In genomic region chrX:13071776-13072460, GRCm38 (mm10) we compare ENCODE assay signal across 8 mouse cellular contexts. TPM values are rescaled to one million over a fixed set of nuclear protein-coding genes. Genes with fewer than 3 reads are reported as not detected.
A peak's percentile ranks its signal among the peaks of the same experiment; 100 is the strongest.
DNase-seq lines count a peak whose midpoint lies in the region; ATAC-seq and TF ChIP-seq lines count a peak whose summit lies in the region.

No protein-coding gene starts in this region.

- H3K4me3 ChIP-seq in ES-E14 (ENCODE audit: insufficient read depth in 1 of 2, low read depth in 1 of 2, low read length in 2 of 2, poor library complexity in 1 of 2, severe bottlenecking in 1 of 2) = peak overlapping the region; percentile 85 to 89
- H3K4me3 ChIP-seq in lung, embryonic 16.5 days (ENCODE audit: low read length) = peak overlapping the region; percentile 76

- no peaks in the 10 kb centered on the region for H3K9me3 ChIP-seq in ES-E14 (ENCODE audit: control insufficient read depth, insufficient read depth, low read depth, low read length)
- H3K9me3 ChIP-seq in lung, embryonic 16.5 days (ENCODE audit: control insufficient read depth, low read length) = peaks cover 2% of the 10 kb centered on the region; the same call in 1 of the 2 replicates

- no peaks in the 10 kb centered on the region for H3K27me3 ChIP-seq in lung, embryonic 16.5 days (ENCODE audit: control insufficient read depth, insufficient read depth, low read depth, low read length)

- in situ Hi-C loops in ES-E14 (cut with MboI; ENCODE audit: low sequenced_read_pairs in 2 of 2, unreplicated experiment in 2 of 2) = loop anchor here in 1 of 2 experiments (10.0 kb wide), 1 partner anchor 147 kb away; no protein-coding TSS in a partner anchor

- H3K4me2 ChIP-seq in lung, embryonic 16.5 days (ENCODE audit: low read depth, low read length) = peak overlapping the region; percentile 57

- DNase-seq in ES-E14 (ENCODE audit: low read depth, low spot score) = no peak
- peak; percentile 78 for DNase-seq in cerebellum, adult 11-12 months
- DNase-seq in forelimb bud, embryonic 11.5 days (ENCODE audit: low read depth, low spot score) = peak; percentile 43
- DNase-seq in layer of hippocampus, adult 9-11 months = peak; percentile 67
- DNase-seq in ovary, adult 18-20 months (ENCODE audit: low spot score) = peak; percentile 59
- DNase-seq in thymus, postnatal 10 days (ENCODE audit: low spot score in 2 of 2) = peak; percentile 55 to 65

- H3K36me3 ChIP-seq in ES-E14 (ENCODE audit: control insufficient read depth, insufficient read depth, low read length, poor library complexity, severe bottlenecking) = peaks cover 2% of the 10 kb centered on the region
- no peaks in the 10 kb centered on the region for H3K36me3 ChIP-seq in lung, embryonic 16.5 days (ENCODE audit: control insufficient read depth, insufficient read depth, low read length)

- peak; percentile 50 to 61; a peak in 3 of 4 replicates for ATAC-seq in hematopoietic stem cell, adult 5-6 weeks (replicated peaks in 1 of 2; ENCODE audit: insufficient read depth in 1 of 2, low FRiP score in 2 of 2, low TSS enrichment in 1 of 2, low read depth in 1 of 2, poor library complexity in 2 of 2, severe bottlenecking in 2 of 2)
- ATAC-seq in lung, embryonic 16.5 days (ENCODE audit: low read depth) = peak; percentile 65

- 12% methylated on average over 28 of the region's 67 CpGs for WGBS in lung, embryonic 16.5 days

- peak overlapping the region; percentile 96 for H3K9ac ChIP-seq in ES-E14 (ENCODE audit: insufficient read depth, low read depth, low read length, poor library complexity, severe bottlenecking)
- H3K9ac ChIP-seq in lung, embryonic 16.5 days (ENCODE audit: low read length) = peak overlapping the region; percentile 87

- H3K27ac ChIP-seq in ES-E14 (ENCODE audit: insufficient read depth, low read depth, low read length, poor library complexity, severe bottlenecking) = peak overlapping the region; percentile 95
- peak overlapping the region; percentile 94 for H3K27ac ChIP-seq in lung, embryonic 16.5 days (ENCODE audit: low read length)

- H3K4me1 ChIP-seq in ES-E14 (ENCODE audit: control insufficient read depth in 2 of 2, insufficient read depth in 2 of 2, low read length in 2 of 2, poor library complexity in 1 of 2) = no peaks in the 10 kb centered on the region; a peak in 1 of 4 replicates
- H3K4me1 ChIP-seq in lung, embryonic 16.5 days (replicated peaks; ENCODE audit: control insufficient read depth, insufficient read depth, low read length) = no peaks in the 10 kb centered on the region

TF ChIP-seq in ES-E14, 5 proteins besides CTCF, POLR2A, EP300 and RAD21:
- TF ChIP-seq CHD2 (IDR thresholded peaks at IDR 0.05; ENCODE audit: low read depth, low read length) = no peak
- TF ChIP-seq HCFC1 (IDR thresholded peaks at IDR 0.05; ENCODE audit: borderline replicate concordance, insufficient read depth, low read length) = no peak
- no peak for TF ChIP-seq MAFK (IDR thresholded peaks at IDR 0.05; ENCODE audit: insufficient read depth, low read depth, low read length)
- TF ChIP-seq ZC3H11A (IDR thresholded peaks at IDR 0.05; ENCODE audit: borderline replicate concordance, low read depth, low read length) = no peak
- no peak for TF ChIP-seq ZNF384 (IDR thresholded peaks at IDR 0.05; ENCODE audit: low read depth, low read length)
TF ChIP-seq in ES-E14: peak in this region for 0.

RNA-seq across cellular contexts. Expression of gene Usp9x, which starts 0.6 kb away (rescaled TPM):
- total RNA-seq in ES-E14 (2012; rRNA removed) = 163 and 228 TPM in 2 replicates
- 163 and 166 TPM in 2 replicates for total RNA-seq in hematopoietic stem cell, adult 5-6 weeks (2017)
- polyA plus RNA-seq in lung, embryonic 16.5 days (2015; fragmentation: Nextera tagmentation; extraction: Ambion mirVana) = 26.3 and 27.1 TPM in 2 replicates
